9 mouse cellular contexts compared by ENCODE assay signal in genomic region chr11:120220963-120221827, GRCm38 (mm10). TPM values are rescaled to one million over a fixed set of nuclear protein-coding genes. Genes with fewer than 3 reads are reported as not detected.
DNase-seq lines count a peak whose midpoint lies in the region; ATAC-seq and TF ChIP-seq lines count a peak whose summit lies in the region.
"Had no signal": no experiment of that assay in that cellular context is flagged by ENCODE, and none has a peak within 500 bp of the region (broad histone marks: within the 10 kb centered on the region; RNA-seq: fewer than 3 reads in every experiment).

No protein-coding gene starts in this region.

- H3K9me3 ChIP-seq in heart, embryonic 14.5 days (ENCODE audit: control insufficient read depth, low read length): no peaks in the 10 kb centered on the region
- H3K9me3 ChIP-seq in midbrain, embryonic 10.5 days (replicated peaks): no peaks in the 10 kb centered on the region
- H3K9me3 ChIP-seq in midbrain, postnatal 0 days (ENCODE audit: low read length): no peaks in the 10 kb centered on the region
- H3K9me3 ChIP-seq in hindbrain, embryonic 15.5 days: no peaks in the 10 kb centered on the region

- WGBS in heart, embryonic 14.5 days: 42% methylated on average over 12 of the region's 12 CpGs
- WGBS in midbrain, embryonic 10.5 days: 72% methylated on average over 12 of the region's 12 CpGs
- WGBS in midbrain, postnatal 0 days: 55% methylated on average over 12 of the region's 12 CpGs
- WGBS in hindbrain, embryonic 15.5 days: 55% methylated on average over 12 of the region's 12 CpGs
- WGBS in small intestine, adult 2 months: 78% methylated on average over 12 of the region's 12 CpGs

- H3K27me3 ChIP-seq in heart, embryonic 14.5 days (ENCODE audit: control insufficient read depth, insufficient read depth, low read length): no peaks in the 10 kb centered on the region
- no peaks in the 10 kb centered on the region for H3K27me3 ChIP-seq in midbrain, embryonic 10.5 days (ENCODE audit: low read depth, poor library complexity, severe bottlenecking)
- H3K27me3 ChIP-seq in midbrain, postnatal 0 days (ENCODE audit: insufficient read depth, low read length): no peaks in the 10 kb centered on the region
- H3K27me3 ChIP-seq in hindbrain, embryonic 15.5 days: no peaks in the 10 kb centered on the region
- no peaks in the 10 kb centered on the region for H3K27me3 ChIP-seq in small intestine, adult 2 months (ENCODE audit: control insufficient read depth, insufficient read depth, low read length)

- no peaks in the 10 kb centered on the region for H3K36me3 ChIP-seq in heart, embryonic 14.5 days (ENCODE audit: control insufficient read depth, insufficient read depth, low read length)
- H3K36me3 ChIP-seq in midbrain, embryonic 10.5 days: no peaks in the 10 kb centered on the region
- H3K36me3 ChIP-seq in midbrain, postnatal 0 days (ENCODE audit: insufficient read depth, low read length): no peaks in the 10 kb centered on the region
- no peaks in the 10 kb centered on the region for H3K36me3 ChIP-seq in hindbrain, embryonic 15.5 days
- no peaks in the 10 kb centered on the region for H3K36me3 ChIP-seq in small intestine, adult 2 months (ENCODE audit: control insufficient read depth, insufficient read depth, low read length)

- peaks cover 64 to 79% of the 10 kb centered on the region in 2 experiments for H3K4me1 ChIP-seq in heart, embryonic 14.5 days (ENCODE audit: control insufficient read depth in 2 of 2, insufficient read depth in 2 of 2, low read length in 2 of 2)
- peaks cover 100% of the 10 kb centered on the region for H3K4me1 ChIP-seq in midbrain, embryonic 10.5 days
- H3K4me1 ChIP-seq in midbrain, postnatal 0 days (ENCODE audit: insufficient read depth, low read length): peaks cover 34% of the 10 kb centered on the region
- H3K4me1 ChIP-seq in hindbrain, embryonic 15.5 days (replicated peaks): peaks cover 49% of the 10 kb centered on the region
- peaks cover 49% of the 10 kb centered on the region for H3K4me1 ChIP-seq in small intestine, adult 2 months (ENCODE audit: control insufficient read depth, insufficient read depth, insufficient read length, low read length)

- TF ChIP-seq POLR2A in small intestine, adult 2 months (IDR thresholded peaks at IDR 0.05; ENCODE audit: low read depth, low read length): no peak

- H3K4me2 ChIP-seq in heart, embryonic 14.5 days (ENCODE audit: low read length): peak overlapping the region; percentile 27; the same call in 1 of the 2 replicates
- H3K4me2 ChIP-seq in midbrain, postnatal 0 days (ENCODE audit: low read depth, low read length, poor library complexity, severe bottlenecking): no peak overlapping the region
- no peak overlapping the region for H3K4me2 ChIP-seq in hindbrain, embryonic 15.5 days

- DNase-seq in heart, adult 9 months (ENCODE audit: low spot score in 2 of 2): no peak
- DNase-seq in midbrain, embryonic 10.5 days (ENCODE audit: low spot score): no peak
- DNase-seq in midbrain, postnatal 0 days (ENCODE audit: low spot score): no peak
- no peak for DNase-seq in urinary bladder, adult 2 months (ENCODE audit: low spot score)
- DNase-seq in retina, postnatal 1 day: no peak
- DNase-seq: left cerebral cortex, postnatal 4 days had no signal

- TF ChIP-seq CTCF in midbrain, postnatal 0 days (IDR thresholded peaks at IDR 0.05): no peak
- no peak for TF ChIP-seq CTCF in small intestine, adult 2 months (IDR thresholded peaks at IDR 0.05; ENCODE audit: extremely low read depth, insufficient read length, insufficient replicate concordance, low read depth, low read length)

- H3K4me3 ChIP-seq in heart, embryonic 14.5 days (ENCODE audit: control insufficient read depth in 1 of 2, insufficient read depth in 1 of 2, low read depth in 1 of 2, low read length in 2 of 2): peak overlapping the region in 1 of 2 experiments; percentile 2; a peak in 1 of 4 replicates
- no peak overlapping the region for H3K4me3 ChIP-seq in midbrain, embryonic 10.5 days
- no peak overlapping the region for H3K4me3 ChIP-seq in midbrain, postnatal 0 days (ENCODE audit: low read depth, low read length)
- H3K4me3 ChIP-seq in hindbrain, embryonic 15.5 days: no peak overlapping the region
- H3K4me3 ChIP-seq in small intestine, adult 2 months (ENCODE audit: low read depth, low read length): no peak overlapping the region

- no peak for ATAC-seq in heart, embryonic 14.5 days (ENCODE audit: insufficient number of reproducible peaks, insufficient read depth, low FRiP score, low read depth)
- no peak for ATAC-seq in midbrain, postnatal 0 days (ENCODE audit: low FRiP score)
- no peak for ATAC-seq in hindbrain, embryonic 15.5 days (ENCODE audit: low FRiP score, low read depth)

- H3K27ac ChIP-seq in heart, embryonic 14.5 days (replicated peaks in 1 of 2; ENCODE audit: control insufficient read depth in 1 of 2, insufficient read depth in 1 of 2, low read depth in 2 of 2, low read length in 2 of 2): peak overlapping the region; percentile 71 to 75
- peak overlapping the region; percentile 100 for H3K27ac ChIP-seq in midbrain, embryonic 10.5 days (replicated peaks)
- no peak overlapping the region for H3K27ac ChIP-seq in midbrain, postnatal 0 days (ENCODE audit: low read depth, low read length)
- 0 out of 2 replicates have a peak overlapping the region, but pooled peaks have one; percentile 9 for H3K27ac ChIP-seq in hindbrain, embryonic 15.5 days (replicated peaks)
- H3K27ac ChIP-seq in small intestine, adult 2 months (ENCODE audit: insufficient read depth, low read depth, low read length): peak overlapping the region; percentile 96; the same call in 1 of the 2 replicates

- H3K9ac ChIP-seq in heart, embryonic 14.5 days (ENCODE audit: low read length): peak overlapping the region; percentile 57
- no peak overlapping the region for H3K9ac ChIP-seq in midbrain, postnatal 0 days (replicated peaks; ENCODE audit: low read length, poor library complexity, severe bottlenecking)
- H3K9ac ChIP-seq in hindbrain, embryonic 15.5 days: no peak overlapping the region

RNA-seq across cellular contexts. Expression of gene Bahcc1, which starts 11.6 kb away (rescaled TPM):
- 8.8 and 9.1 TPM in 2 replicates for polyA plus RNA-seq in heart, embryonic 14.5 days (2014; fragmentation: Nextera tagmentation; extraction: Ambion mirVana)
- 14.3 and 16.6 TPM in 2 replicates for polyA plus RNA-seq in midbrain, embryonic 10.5 days (2016; fragmentation: Nextera tagmentation; extraction: Ambion mirVana)
- total RNA-seq in midbrain, postnatal 0 days (2014; rRNA removed): 39.9 and 49.8 TPM in 2 replicates
- 5.9 and 9.5 TPM in 2 replicates for polyA plus RNA-seq in midbrain, postnatal 0 days (2015; fragmentation: Nextera tagmentation; extraction: Ambion mirVana)
- polyA plus RNA-seq in hindbrain, embryonic 15.5 days (2015; fragmentation: Nextera tagmentation; extraction: Ambion mirVana): 11.5 and 12.5 TPM in 2 replicates
- 7.0 and 15.4 TPM in 2 replicates for polyA plus RNA-seq in small intestine, adult 2 months (2012; rRNA removed)
- polyA plus RNA-seq in urinary bladder, adult 2 months (2012; rRNA removed): 4.3 and 8.2 TPM in 2 replicates
